Mouse (Mus musculus): ENCODE measurements around the gene Pacrg.

GRCm38 (mm10) chr17:10533461-10533860, 306.6 kb downstream of the Pacrg start:
- TF ChIP-seq CTCF (IDR thresholded peaks at IDR 0.05; ENCODE audit: control insufficient read depth, insufficient read depth, insufficient read length) (no peak), USF1 (IDR thresholded peaks at IDR 0.05; ENCODE audit: low read depth) (no peak)
